Mouse (Mus musculus) kidney, embryonic 16.5 days (tissue): ENCODE results near the gene Slc9a3r2. TPM values are rescaled to one million over a fixed set of nuclear protein-coding genes. Genes with fewer than 3 reads are reported as not detected.

Source experiments
- ATAC-seq: fragments of 200-750 bp; cut with Nextera tagmentation; 2 replicates; pipeline ENCODE4 v1.8.0; 2017; ENCODE audit warnings: moderate TSS enrichment; ENCODE audit not compliant: low FRiP score, low TSS enrichment
- H3K27ac ChIP-seq: fragments of 300-500 bp; sonication (generic); 2 replicates; pipeline ENCODE4 v1.5.1; 2014; ENCODE audit warnings: low read length
- H3K27me3 ChIP-seq: fragments of 300-500 bp; sonication (generic); 2 replicates; pipeline ENCODE4 v1.6.1; 2014; ENCODE audit warnings: low read length, control low read depth, mixed read lengths; ENCODE audit not compliant: insufficient read depth
- H3K36me3 ChIP-seq: fragments of 300-500 bp; sonication (generic); 2 replicates; pipeline ENCODE4 v1.6.1; 2014; ENCODE audit warnings: low read length, control low read depth, mixed read lengths; ENCODE audit not compliant: insufficient read depth
- H3K4me1 ChIP-seq: fragments of 300-500 bp; sonication (generic); 2 replicates; pipeline ENCODE4 v1.6.1; 2014; ENCODE audit warnings: low read length, control low read depth, mixed read lengths; ENCODE audit not compliant: insufficient read depth
- H3K4me2 ChIP-seq: fragments of 300-500 bp; sonication (generic); replicated peaks from 2 replicates; pipeline ENCODE4 v1.6.1; 2014; ENCODE audit warnings: low read depth, low read length
- H3K4me3 ChIP-seq: fragments of 300-500 bp; sonication (generic); 2 replicates; pipeline ENCODE4 v1.5.1; 2014; ENCODE audit warnings: mild to moderate bottlenecking, low read length
- H3K9ac ChIP-seq: fragments of 300-500 bp; sonication (generic); replicated peaks from 2 replicates; pipeline ENCODE4 v1.6.1; 2014; ENCODE audit warnings: low read length
- H3K9me3 ChIP-seq: fragments of 300-500 bp; sonication (generic); 2 replicates; pipeline ENCODE4 v1.6.1; 2016; ENCODE audit warnings: low read length, control low read depth
- WGBS: fragments of 180-500 bp; shearing (Covaris S2); extraction: QIAGEN DNeasy Blood & Tissue Kit; methylation state at CpG from one replicate; pipeline ENCODE4 v1.1.7; 2014; 5-methylcytosine and 5-hydroxymethylcytosine counted together
- polyA plus RNA-seq: library from polyadenylated mRNA; unstranded; fragments of >200 nt; fragmentation: Nextera tagmentation; extraction: Ambion mirVana; gene quantifications from 2 replicates; pipeline ENCODE4 v1.2.1, GENCODE M21; 2015

The Slc9a3r2 gene
- polyA plus RNA-seq, 1 experiment from 2014 or later: 120 TPM

- peaks cover 38% of the 10 kb centered on the region for H3K4me1 ChIP-seq
- ATAC-seq: no peak
- no peak overlapping the region; the same call in 1 of the 2 replicates for H3K9ac ChIP-seq
- no peak overlapping the region for H3K4me2 ChIP-seq
- peak overlapping the region; percentile 79; the same call in 1 of the 2 replicates for H3K27ac ChIP-seq
- WGBS: 95% methylated on average over 15 of the region's 15 CpGs
- H3K36me3 ChIP-seq: peaks cover 13% of the 10 kb centered on the region
- H3K27me3 ChIP-seq: no peaks in the 10 kb centered on the region
- H3K9me3 ChIP-seq: no peaks in the 10 kb centered on the region
- H3K4me3 ChIP-seq: no peak overlapping the region
These were observed 9.5 kb downstream of the Slc9a3r2 start for GRCm38 (mm10) chr17:24640581-24640980.

- Histone ChIP-seq H3K9ac (peak overlapping the region; percentile 36; the same call in 1 of the 2 replicates), H3K4me1 (peaks cover 33% of the 10 kb centered on the region), H3K27ac (peak overlapping the region; percentile 79), H3K27me3 (no peaks in the 10 kb centered on the region), H3K4me3 (no peak overlapping the region), H3K4me2 (no peak overlapping the region), H3K9me3 (no peaks in the 10 kb centered on the region), H3K36me3 (peaks cover 13% of the 10 kb centered on the region)
- no peak for ATAC-seq
- 82% methylated on average over 7 of the region's 7 CpGs for WGBS
These were observed 10.0 kb downstream of the Slc9a3r2 start for GRCm38 (mm10) chr17:24640119-24640518.

GRCm38 (mm10) chr17:24639571-24639988 lies 10.5 kb downstream of the Slc9a3r2 start:
- Histone ChIP-seq H3K36me3 (peaks cover 13% of the 10 kb centered on the region), H3K27me3 (no peaks in the 10 kb centered on the region), H3K9me3 (no peaks in the 10 kb centered on the region), H3K9ac (peak overlapping the region; percentile 36; the same call in 1 of the 2 replicates), H3K27ac (peak overlapping the region; percentile 79), H3K4me1 (peaks cover 28% of the 10 kb centered on the region), H3K4me2 (no peak overlapping the region), H3K4me3 (no peak overlapping the region)
- peak; percentile 58 for ATAC-seq
- 62% methylated on average over 5 of the region's 5 CpGs for WGBS

GRCm38 (mm10) chr17:24638840-24639239 lies 11.3 kb downstream of the Slc9a3r2 start:
- 26% methylated on average over 9 of the region's 9 CpGs for WGBS
- no peak overlapping the region for H3K9ac ChIP-seq

GRCm38 (mm10) chr17:24638214-24638613 lies 11.9 kb downstream of the Slc9a3r2 start:
- Histone ChIP-seq H3K9ac (no peak overlapping the region), H3K4me2 (no peak overlapping the region), H3K4me3 (no peak overlapping the region), H3K9me3 (no peaks in the 10 kb centered on the region), H3K36me3 (peaks cover 13% of the 10 kb centered on the region), H3K27ac (peak overlapping the region; percentile 33), H3K4me1 (peaks cover 22% of the 10 kb centered on the region), H3K27me3 (no peaks in the 10 kb centered on the region)
- ATAC-seq: no peak
- WGBS: 78% methylated on average over 4 of the region's 4 CpGs

More at GRCm38 (mm10) chr17:24638840-24639239, 11.3 kb downstream of the Slc9a3r2 start:
- no peaks in the 10 kb centered on the region for H3K9me3 ChIP-seq
- peak overlapping the region; percentile 79 for H3K27ac ChIP-seq
- H3K4me3 ChIP-seq: no peak overlapping the region
- H3K4me1 ChIP-seq: peaks cover 20% of the 10 kb centered on the region
- H3K27me3 ChIP-seq: no peaks in the 10 kb centered on the region
- ATAC-seq: peak; percentile 91
- H3K36me3 ChIP-seq: peaks cover 13% of the 10 kb centered on the region
- H3K4me2 ChIP-seq: no peak overlapping the region

- Histone ChIP-seq H3K27me3 (no peaks in the 10 kb centered on the region), H3K4me1 (peaks cover 28% of the 10 kb centered on the region), H3K4me2 (no peak overlapping the region), H3K36me3 (peaks cover 10% of the 10 kb centered on the region; the same call in 1 of the 2 replicates), H3K27ac (no peak overlapping the region), H3K4me3 (no peak overlapping the region), H3K9me3 (no peaks in the 10 kb centered on the region), H3K9ac (no peak overlapping the region)
- no peak for ATAC-seq
- WGBS: 76% methylated on average over 5 of the region's 5 CpGs
These were observed 13.2 kb downstream of the Slc9a3r2 start for GRCm38 (mm10) chr17:24636781-24637481.

GRCm38 (mm10) chr17:24635694-24636093 lies 14.4 kb downstream of the Slc9a3r2 start:
- no peaks in the 10 kb centered on the region for H3K9me3 ChIP-seq
- H3K4me3 ChIP-seq: no peak overlapping the region
- 96% methylated on average over 5 of the region's 5 CpGs for WGBS
- no peak overlapping the region for H3K9ac ChIP-seq
- H3K4me2 ChIP-seq: no peak overlapping the region
- no peaks in the 10 kb centered on the region for H3K27me3 ChIP-seq
- H3K4me1 ChIP-seq: peaks cover 34% of the 10 kb centered on the region
- ATAC-seq: no peak
- H3K27ac ChIP-seq: no peak overlapping the region
- peaks cover 11% of the 10 kb centered on the region for H3K36me3 ChIP-seq

- ATAC-seq: no peak
- H3K27me3 ChIP-seq: no peaks in the 10 kb centered on the region
- no peak overlapping the region for H3K27ac ChIP-seq
- no peak overlapping the region for H3K9ac ChIP-seq
- peaks cover 32% of the 10 kb centered on the region for H3K4me1 ChIP-seq
- H3K4me3 ChIP-seq: no peak overlapping the region
- H3K9me3 ChIP-seq: no peaks in the 10 kb centered on the region
- WGBS: 67% methylated on average over 4 of the region's 4 CpGs
- peaks cover 11% of the 10 kb centered on the region for H3K36me3 ChIP-seq
- H3K4me2 ChIP-seq: no peak overlapping the region
These were observed 15.1 kb downstream of the Slc9a3r2 start for GRCm38 (mm10) chr17:24635024-24635423.

- WGBS: 97% methylated on average over 11 of the region's 11 CpGs
- peaks cover 20% of the 10 kb centered on the region for H3K36me3 ChIP-seq
- no peak overlapping the region for H3K9ac ChIP-seq
- no peak overlapping the region for H3K4me3 ChIP-seq
- H3K9me3 ChIP-seq: no peaks in the 10 kb centered on the region
- 0 out of 2 replicates have a peak overlapping the region, but pooled peaks have one; percentile 93 for H3K27ac ChIP-seq
- no peaks in the 10 kb centered on the region for H3K27me3 ChIP-seq
- no peak for ATAC-seq
- no peak overlapping the region for H3K4me2 ChIP-seq
- peaks cover 24% of the 10 kb centered on the region for H3K4me1 ChIP-seq
These were observed 16.3 kb downstream of the Slc9a3r2 start for GRCm38 (mm10) chr17:24633831-24634230.

GRCm38 (mm10) chr17:24632813-24633449 lies 17.2 kb downstream of the Slc9a3r2 start:
- Histone ChIP-seq H3K9me3 (no peaks in the 10 kb centered on the region), H3K4me3 (peak overlapping the region; percentile 77), H3K27me3 (no peaks in the 10 kb centered on the region), H3K9ac (peak overlapping the region; percentile 89), H3K4me1 (peaks cover 17% of the 10 kb centered on the region), H3K36me3 (peaks cover 21% of the 10 kb centered on the region), H3K4me2 (peak overlapping the region; percentile 79), H3K27ac (peak overlapping the region; percentile 93)
- ATAC-seq: peak; percentile 52
- 11% methylated on average over 22 of the region's 22 CpGs for WGBS
